Mouse (Mus musculus) embryonic facial prominence, embryonic 10.5 days (tissue): ENCODE measurements around the gene Hs3st6. TPM values are rescaled to one million over a fixed set of nuclear protein-coding genes. Genes with fewer than 3 reads are reported as not detected.
"Not testable (repeated sequence)": the region's sequence is repeated elsewhere in the genome, so short reads cannot be mapped to it uniquely, and the experiment has no call there.

Experiments
- DNase-seq: peaks from one replicate; pipeline ENCODE4 v3.0.0-alpha.2; 2017; ENCODE audit warnings: low spot score
- H3K27ac ChIP-seq: fragments of 300-500 bp; sonication (generic); replicated peaks from 2 replicates; pipeline ENCODE4 v1.5.1; 2016; ENCODE audit warnings: mild to moderate bottlenecking
- H3K27me3 ChIP-seq: fragments of 300-500 bp; sonication (generic); replicated peaks from 2 replicates; pipeline ENCODE4 v1.6.1; 2016; ENCODE audit warnings: low read depth, mild to moderate bottlenecking; ENCODE audit not compliant: poor library complexity, severe bottlenecking
- H3K36me3 ChIP-seq: fragments of 300-500 bp; sonication (generic); replicated peaks from 2 replicates; pipeline ENCODE4 v1.6.1; 2016; ENCODE audit warnings: mild to moderate bottlenecking, moderate library complexity
- H3K4me1 ChIP-seq: fragments of 300-500 bp; sonication (generic); 2 replicates; pipeline ENCODE4 v1.6.1; 2016
- H3K4me3 ChIP-seq: fragments of 300-500 bp; sonication (generic); 2 replicates; pipeline ENCODE4 v1.5.1; 2016; ENCODE audit warnings: mild to moderate bottlenecking, moderate library complexity
- H3K9me3 ChIP-seq: fragments of 300-500 bp; sonication (generic); 2 replicates; pipeline ENCODE4 v1.6.1; 2016; ENCODE audit warnings: mild to moderate bottlenecking
- WGBS: fragments of 180-500 bp; shearing (Covaris S2); methylation state at CpG from one replicate; pipeline ENCODE4 v1.1.7; 2016; 5-methylcytosine and 5-hydroxymethylcytosine counted together
- polyA plus RNA-seq: library from polyadenylated mRNA; unstranded; fragments of >200 nt; fragmentation: Nextera tagmentation; extraction: Ambion mirVana; gene quantifications from 2 replicates; pipeline ENCODE4 v1.2.1, GENCODE M21; 2016

Hs3st6 gene
- 1.3 and 2.3 TPM in 2 replicates for polyA plus RNA-seq

DNA sequence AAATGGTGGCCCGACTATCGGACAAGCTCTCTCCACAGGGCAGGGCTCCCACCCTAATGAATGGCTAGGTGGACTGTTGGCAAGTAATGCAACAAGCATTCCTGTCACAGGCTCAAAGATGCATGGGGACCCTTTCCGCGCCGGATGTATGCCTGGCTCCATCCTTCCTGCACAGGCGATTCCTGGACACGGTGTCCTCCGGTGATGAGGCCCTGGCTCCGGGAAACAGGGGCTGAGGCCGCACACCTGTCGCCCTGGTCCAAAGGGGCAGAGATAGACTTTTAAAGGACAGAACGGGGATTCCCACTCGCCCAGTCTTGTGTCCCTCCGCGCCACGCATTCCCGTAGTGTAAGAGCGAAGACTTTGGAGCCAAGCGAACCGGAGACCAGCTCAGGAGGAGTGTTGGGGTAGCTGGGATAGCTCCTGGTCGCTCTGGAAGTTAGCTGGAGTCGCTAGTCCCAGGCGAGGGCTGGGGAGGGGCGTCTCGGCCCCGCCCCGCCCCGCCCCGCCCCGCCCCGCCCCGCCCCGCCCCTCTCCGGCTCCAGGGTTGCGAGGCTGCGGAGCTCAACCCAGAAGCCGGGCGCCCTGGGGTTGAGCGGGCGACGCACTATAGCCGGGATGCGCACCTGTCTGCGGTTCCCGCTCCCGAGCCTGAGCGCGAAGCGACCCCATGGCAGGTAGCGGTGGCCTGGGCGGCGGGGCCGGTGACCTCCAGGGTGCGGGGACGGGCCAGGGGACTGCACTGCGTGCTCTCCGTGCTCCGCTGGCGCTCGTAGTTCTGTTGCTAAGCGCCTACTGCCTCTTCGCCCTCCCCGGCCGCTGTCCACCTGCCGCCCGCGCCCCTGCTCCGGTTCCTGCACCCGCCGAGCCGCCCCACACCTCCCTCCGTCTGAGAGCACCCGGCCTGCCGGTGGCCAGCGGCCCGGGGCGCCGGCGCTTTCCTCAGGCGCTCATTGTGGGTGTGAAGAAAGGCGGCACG is at the start of gene Hs3st6:
TSS of gene Hs3st6 (plus strand) at position 574 of the 980 bp plus-strand sequence.
- 0 out of 2 replicates have a peak within 1 kb of the TSS, but pooled peaks have one; percentile 49 for H3K27ac ChIP-seq
- peaks cover 94% of the 10 kb centered on the region for H3K27me3 ChIP-seq
- WGBS, result 1% methylated on average over 81 of the region's 82 CpGs

DNA sequence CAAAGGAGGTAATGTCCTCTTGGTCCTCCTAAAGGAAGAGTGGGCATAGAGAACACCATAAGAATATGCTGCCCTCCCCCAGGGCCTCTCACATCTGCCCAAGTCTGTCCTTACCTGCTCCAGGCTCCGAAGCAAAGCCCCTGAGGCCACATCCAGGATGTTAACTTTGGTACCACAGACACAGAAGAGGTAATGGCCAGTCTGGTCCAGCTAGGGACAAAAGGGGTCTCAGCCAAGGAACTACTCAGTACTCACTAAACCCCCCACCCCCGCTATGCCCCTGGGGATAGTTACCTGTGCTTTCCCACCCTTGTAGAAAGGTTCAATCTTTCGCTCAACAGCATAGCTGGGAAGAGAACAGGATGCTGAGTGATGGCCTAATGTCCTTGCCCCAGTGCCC is 47.0 kb upstream of the Hs3st6 start:
- Histone ChIP-seq H3K4me3 (peak overlapping the region; percentile 77), H3K27ac (no peak overlapping the region), H3K4me1 (peaks cover 16% of the 10 kb centered on the region), H3K36me3 (peaks cover 51% of the 10 kb centered on the region), H3K27me3 (no peaks in the 10 kb centered on the region), H3K9me3 (no peaks in the 10 kb centered on the region)
- no peak for DNase-seq
- 91% methylated on average over 3 of the region's 3 CpGs for WGBS

More for the DNA sequence above, at the start of gene Hs3st6:
- Histone ChIP-seq H3K4me1 (peaks cover 26% of the 10 kb centered on the region), H3K4me3 (peak within 1 kb of the TSS; percentile 68), H3K9me3 (no peaks in the 10 kb centered on the region), H3K36me3 (no peaks in the 10 kb centered on the region)
- peak; percentile 84 for DNase-seq

DNA sequence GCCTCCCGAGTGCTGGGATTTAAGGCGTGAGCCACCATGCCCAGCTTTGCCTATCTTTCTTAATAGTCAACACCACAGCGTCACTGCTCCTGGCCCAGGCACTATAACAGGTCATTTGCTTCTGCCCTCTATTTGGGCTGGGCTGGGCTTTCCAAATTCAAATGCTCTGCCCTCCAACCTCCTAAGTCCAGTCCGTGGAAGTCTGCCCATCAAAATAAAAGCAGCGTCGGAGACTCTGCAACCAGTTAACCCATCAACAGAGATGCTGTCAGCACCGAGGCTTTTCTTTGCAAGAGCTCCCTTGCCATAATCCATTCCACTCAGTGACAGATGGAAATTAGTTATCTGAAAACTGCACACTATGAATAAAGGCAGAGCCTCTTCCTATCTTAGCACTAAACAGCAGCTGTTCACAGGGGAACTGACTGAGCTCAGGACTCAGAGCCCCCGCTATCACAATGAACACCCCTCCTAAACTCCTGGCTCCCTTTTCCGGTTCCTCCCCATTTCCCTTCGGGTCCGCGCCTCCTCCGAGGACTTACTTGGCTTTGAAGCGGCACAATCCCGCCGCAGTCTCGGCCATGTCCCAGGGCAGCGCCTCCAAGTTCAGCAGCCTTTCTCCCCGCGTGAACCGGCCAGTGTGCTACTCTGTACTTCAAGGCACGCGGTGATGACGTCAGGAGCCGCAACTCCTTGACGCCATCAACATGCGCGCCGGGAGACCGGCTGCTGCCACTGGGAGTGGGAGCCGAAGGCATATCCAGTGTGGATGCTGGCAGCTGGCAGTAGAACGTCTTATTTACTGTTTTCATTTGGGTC is 45.6 kb upstream of the Hs3st6 start, which contains the start of gene Tbl3:
TSS of gene Tbl3 (minus strand) at position 679 of the 819 bp plus-strand sequence.
- H3K9me3 ChIP-seq, result no peaks in the 10 kb centered on the region
- 4% methylated on average over 32 of the region's 32 CpGs for WGBS
- DNase-seq, result peak; percentile 95
- peaks cover 16% of the 10 kb centered on the region for H3K4me1 ChIP-seq
- H3K27ac ChIP-seq, result peak within 1 kb of the TSS; percentile 83
- peaks cover 38% of the 10 kb centered on the region for H3K36me3 ChIP-seq
- peak within 1 kb of the TSS; percentile 77 for H3K4me3 ChIP-seq
- no peaks in the 10 kb centered on the region for H3K27me3 ChIP-seq

DNA sequence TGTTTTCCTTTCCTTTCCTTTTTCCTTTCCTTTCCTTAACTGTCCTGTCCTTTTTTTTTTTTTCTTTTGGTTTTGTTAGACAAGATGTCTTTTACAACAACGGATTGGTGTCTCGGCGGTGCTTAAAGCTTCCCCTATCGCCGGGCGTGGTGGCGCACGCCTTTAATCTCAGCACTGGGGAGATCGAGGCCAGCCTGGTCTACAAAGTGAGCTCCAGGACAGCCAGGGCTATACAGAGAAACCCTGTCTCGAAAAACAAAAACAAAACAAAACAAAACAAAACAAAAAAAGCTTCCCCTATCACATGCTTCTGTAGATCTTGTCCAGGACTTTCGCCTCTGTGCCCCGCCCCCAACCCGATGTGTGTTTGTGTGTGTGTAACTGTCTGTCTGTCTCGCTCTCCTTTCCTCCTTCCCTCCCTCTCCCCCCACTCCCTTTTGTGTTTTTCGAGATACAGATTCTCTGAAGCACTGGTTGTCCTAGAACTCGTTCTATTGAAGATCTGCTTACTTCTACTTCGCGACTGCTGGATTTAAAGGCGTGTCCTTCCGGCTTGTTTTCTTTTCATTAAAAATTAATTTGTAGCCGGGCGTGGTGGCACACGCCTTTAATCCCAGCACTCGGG is 44.9 kb upstream of the Hs3st6 start:
- H3K27ac ChIP-seq, result peak overlapping the region; percentile 83
- 6% methylated on average over 24 of the region's 24 CpGs for WGBS
- no peak for DNase-seq

DNA sequence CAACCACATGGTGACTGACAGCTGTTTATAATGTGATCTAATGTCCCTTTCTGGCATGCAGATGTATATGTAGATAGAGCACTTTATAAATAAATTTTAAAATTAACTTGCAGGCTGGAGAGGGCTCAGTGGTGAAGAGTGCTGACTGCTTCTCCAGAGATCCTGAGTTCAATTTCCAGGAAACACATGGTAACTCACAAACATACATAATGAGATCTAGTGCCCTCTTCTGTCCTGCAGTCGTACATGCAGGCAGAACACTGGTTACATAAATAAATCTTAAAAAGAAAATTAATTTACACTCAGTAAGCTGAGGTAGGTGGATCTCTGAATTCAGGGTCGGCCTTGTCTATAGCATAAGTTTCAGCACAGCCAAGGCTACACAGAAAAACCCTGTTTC is 44.1 kb upstream of the Hs3st6 start:
- no peak overlapping the region for H3K4me3 ChIP-seq
- DNase-seq, result no peak
- no peaks in the 10 kb centered on the region for H3K27me3 ChIP-seq
- 40% methylated on average over 2 of the region's 2 CpGs for WGBS
- no peaks in the 10 kb centered on the region for H3K9me3 ChIP-seq
- H3K4me1 ChIP-seq, result peaks cover 16% of the 10 kb centered on the region
- H3K36me3 ChIP-seq, result peaks cover 24% of the 10 kb centered on the region
- no peak overlapping the region for H3K27ac ChIP-seq

More for the DNA sequence above, 44.9 kb upstream of the Hs3st6 start:
- Histone ChIP-seq H3K36me3 (peaks cover 30% of the 10 kb centered on the region), H3K4me1 (peaks cover 16% of the 10 kb centered on the region), H3K4me3 (peak overlapping the region; percentile 77), H3K9me3 (no peaks in the 10 kb centered on the region), H3K27me3 (no peaks in the 10 kb centered on the region)

DNA sequence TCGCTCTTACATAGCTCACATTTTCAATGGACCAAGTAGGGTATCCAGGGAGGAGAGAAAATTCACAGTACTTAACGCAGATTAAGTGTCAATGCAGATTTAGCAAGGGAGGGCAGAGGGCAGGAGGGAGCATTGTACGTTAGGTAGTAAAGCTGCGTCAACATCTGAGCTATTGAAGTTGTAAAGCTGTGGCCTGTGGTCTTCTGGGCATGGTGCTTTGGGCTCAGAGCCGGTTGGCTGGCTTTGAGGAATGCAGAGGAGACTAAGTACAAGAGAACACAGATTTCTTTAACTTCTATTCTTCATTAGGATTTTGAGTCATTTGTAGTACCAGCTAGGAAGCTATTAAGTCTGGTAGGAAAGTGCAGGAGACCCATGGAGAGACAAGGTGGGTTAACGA is 37.2 kb upstream of the Hs3st6 start:
- H3K4me3 ChIP-seq, result no peak overlapping the region
- DNase-seq, result no peak
- WGBS, result 70% methylated on average over 6 of the region's 6 CpGs

DNA sequence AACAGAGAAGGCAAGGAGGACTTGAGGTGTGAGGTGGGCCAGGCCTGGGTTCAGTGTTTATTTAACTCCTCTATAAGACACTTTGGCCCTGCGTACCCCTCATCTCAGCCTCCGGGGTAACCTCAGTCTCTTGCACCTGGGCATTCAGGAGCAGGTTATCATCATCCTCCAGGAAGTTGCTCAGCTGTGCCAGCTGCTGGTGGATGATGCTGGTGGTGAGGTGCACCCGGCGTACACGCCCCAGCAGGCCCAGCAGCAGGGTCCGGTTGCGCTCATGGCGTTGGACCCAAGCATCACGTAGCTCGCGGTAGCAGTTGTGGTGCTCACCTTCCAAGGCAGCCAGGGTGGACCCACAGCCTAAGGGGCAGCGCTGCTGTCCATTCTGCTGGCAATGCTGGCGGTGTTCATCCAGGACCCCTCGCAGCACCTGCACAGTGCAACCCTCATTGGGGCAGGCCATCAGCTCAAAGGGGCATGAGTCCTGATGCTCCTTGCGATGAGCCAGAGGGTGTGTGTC is 36.6 kb upstream of the Hs3st6 start:
- no peak overlapping the region for H3K4me3 ChIP-seq
- H3K27me3 ChIP-seq, result no peaks in the 10 kb centered on the region
- peaks cover 10% of the 10 kb centered on the region for H3K4me1 ChIP-seq
- DNase-seq, result no peak
- no peaks in the 10 kb centered on the region for H3K9me3 ChIP-seq
- WGBS, result 98% methylated on average over 15 of the region's 15 CpGs
- no peak overlapping the region for H3K27ac ChIP-seq
- H3K36me3 ChIP-seq, result peaks cover 45% of the 10 kb centered on the region

More for the DNA sequence above, 37.2 kb upstream of the Hs3st6 start:
- H3K9me3 ChIP-seq, result no peaks in the 10 kb centered on the region
- no peak overlapping the region for H3K27ac ChIP-seq
- peaks cover 39% of the 10 kb centered on the region for H3K36me3 ChIP-seq
- peaks cover 8% of the 10 kb centered on the region for H3K4me1 ChIP-seq
- H3K27me3 ChIP-seq, result no peaks in the 10 kb centered on the region

DNA sequence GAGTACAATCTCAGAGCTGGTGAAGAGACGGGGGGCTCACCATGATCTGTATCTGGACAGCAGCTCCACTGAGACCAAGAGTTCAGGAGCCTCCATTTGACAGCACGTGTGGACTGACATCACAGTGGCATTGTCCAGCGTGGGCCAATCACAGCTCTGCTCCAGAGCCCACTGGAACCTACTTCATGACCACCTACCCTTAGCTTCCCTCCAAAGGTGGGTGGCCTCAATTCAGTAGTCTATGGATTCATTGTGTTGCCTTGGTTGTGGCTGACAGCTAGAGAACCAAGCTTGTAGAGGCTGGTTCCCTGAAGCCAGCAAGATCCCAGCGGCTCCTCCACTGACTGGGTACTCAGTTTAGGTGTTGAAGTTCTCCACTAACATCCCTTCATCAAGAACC is 34.8 kb upstream of the Hs3st6 start, which contains the start of the genes Rnf151 and Rps2:
TSS of gene Rnf151 (minus strand) at position 121 of the 400 bp plus-strand sequence.
TSS of gene Rps2 (plus strand) at position 174 of the 400 bp plus-strand sequence.
- 79% methylated on average over 4 of the region's 4 CpGs for WGBS
- H3K9me3 ChIP-seq, result no peaks in the 10 kb centered on the region
- H3K36me3 ChIP-seq, result peaks cover 60% of the 10 kb centered on the region

DNA sequence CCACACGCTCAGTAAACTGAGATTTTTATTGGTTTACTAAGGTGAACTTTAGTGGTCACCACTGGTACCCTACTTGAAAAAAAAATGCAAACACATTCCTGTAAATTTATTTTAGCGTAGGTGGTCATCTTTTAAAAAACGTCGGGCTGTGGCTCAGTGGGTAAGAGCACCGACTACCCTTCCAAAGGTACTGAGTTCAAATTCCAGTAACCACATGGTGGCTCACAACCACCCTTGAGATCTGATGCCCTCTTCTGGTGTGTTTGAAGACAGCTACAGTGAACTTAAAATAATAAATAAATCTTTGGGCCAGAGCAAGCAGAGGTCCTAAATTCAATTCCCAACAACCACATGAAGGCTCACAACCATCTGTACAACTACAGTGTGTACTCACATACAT is 33.9 kb upstream of the Hs3st6 start:
- peak overlapping the region; percentile 94 for H3K27ac ChIP-seq
- peak overlapping the region; percentile 90 for H3K4me3 ChIP-seq
- 62% methylated on average over 5 of the region's 5 CpGs for WGBS
- not testable (repeated sequence) for H3K9me3 ChIP-seq, DNase-seq, H3K27me3 ChIP-seq
- peaks cover 60% of the 10 kb centered on the region for H3K36me3 ChIP-seq
- H3K4me1 ChIP-seq, result peaks cover 35% of the 10 kb centered on the region

More for the DNA sequence above, 34.8 kb upstream of the Hs3st6 start, which contains the start of the genes Rnf151 and Rps2:
- Histone ChIP-seq H3K4me3 (peak within 1 kb of the TSS; percentile 90), H3K4me1 (peaks cover 25% of the 10 kb centered on the region), H3K27ac (peak within 1 kb of the TSS; percentile 94; the same call in 1 of the 2 replicates), H3K27me3 (no peaks in the 10 kb centered on the region)
- DNase-seq, result no peak

DNA sequence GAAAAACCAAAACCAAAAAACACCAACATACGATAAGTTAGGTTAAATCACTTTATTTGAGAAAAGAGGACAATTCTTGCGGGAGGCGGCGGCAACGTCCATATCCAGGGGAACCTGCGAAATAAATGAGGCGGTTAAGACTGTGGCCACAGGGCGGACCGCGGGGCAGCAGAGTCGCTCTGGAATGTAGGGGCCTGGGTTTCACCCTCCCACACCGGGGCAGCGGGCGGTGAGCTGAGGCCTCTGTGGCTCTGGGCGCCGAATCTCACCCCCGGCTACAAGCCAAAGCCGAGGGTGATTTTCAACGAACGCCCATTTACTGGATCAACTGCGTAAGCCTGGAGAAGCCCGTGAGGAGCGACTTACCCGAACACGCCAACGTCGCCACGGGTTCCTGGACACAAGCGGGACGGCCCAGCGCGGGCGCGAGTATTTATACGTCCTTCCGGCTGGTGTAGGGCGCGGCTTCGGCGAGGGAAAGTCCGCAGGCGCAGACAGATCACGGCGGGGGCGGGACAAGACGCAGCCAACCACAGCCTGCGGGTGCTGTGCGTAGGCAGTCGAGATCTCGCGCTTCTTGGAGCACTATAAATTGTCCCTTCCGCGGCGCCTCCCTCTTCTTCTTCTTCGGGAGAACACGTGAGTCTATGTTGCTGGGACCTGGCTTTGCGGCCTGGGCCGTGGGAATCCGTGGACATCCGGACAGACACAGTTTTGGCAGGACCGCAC is 33.1 kb upstream of the Hs3st6 start:
- under 1% methylated on average over 61 of the region's 61 CpGs for WGBS
- H3K36me3 ChIP-seq, result peaks cover 60% of the 10 kb centered on the region

DNA sequence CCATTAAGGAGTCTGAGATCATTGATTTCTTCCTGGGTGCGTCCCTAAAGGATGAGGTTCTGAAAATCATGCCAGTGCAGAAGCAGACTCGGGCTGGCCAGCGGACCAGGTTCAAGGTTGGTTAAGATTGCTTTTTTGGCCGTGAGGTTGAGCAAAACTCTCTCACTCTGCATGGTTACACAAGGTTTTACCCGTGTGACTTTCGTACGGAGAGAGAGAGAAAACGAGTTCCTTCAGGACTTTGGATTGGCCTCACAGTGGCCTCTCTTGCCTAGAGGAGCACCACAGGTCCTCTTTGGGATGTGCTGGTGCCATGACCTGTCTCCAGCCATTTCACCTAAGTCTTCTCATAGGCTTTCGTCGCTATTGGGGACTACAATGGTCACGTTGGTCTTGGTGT is 32.2 kb upstream of the Hs3st6 start:
- 2% methylated on average over 11 of the region's 11 CpGs for WGBS
- Histone ChIP-seq H3K4me3 (peak overlapping the region; percentile 90), H3K27ac (peak overlapping the region; percentile 94), H3K36me3 (peaks cover 54% of the 10 kb centered on the region), H3K4me1 (peaks cover 40% of the 10 kb centered on the region)
- H3K9me3 ChIP-seq, H3K27me3 ChIP-seq, DNase-seq: not testable (repeated sequence)

More for the DNA sequence above, 33.1 kb upstream of the Hs3st6 start:
- Histone ChIP-seq H3K4me1 (peaks cover 40% of the 10 kb centered on the region), H3K27me3 (no peaks in the 10 kb centered on the region), H3K9me3 (no peaks in the 10 kb centered on the region), H3K27ac (peak overlapping the region; percentile 94), H3K4me3 (peak overlapping the region; percentile 90)
- DNase-seq, result peak; percentile 99
